8 mouse cellular contexts compared by ENCODE assay signal in the genomic region with DNA sequence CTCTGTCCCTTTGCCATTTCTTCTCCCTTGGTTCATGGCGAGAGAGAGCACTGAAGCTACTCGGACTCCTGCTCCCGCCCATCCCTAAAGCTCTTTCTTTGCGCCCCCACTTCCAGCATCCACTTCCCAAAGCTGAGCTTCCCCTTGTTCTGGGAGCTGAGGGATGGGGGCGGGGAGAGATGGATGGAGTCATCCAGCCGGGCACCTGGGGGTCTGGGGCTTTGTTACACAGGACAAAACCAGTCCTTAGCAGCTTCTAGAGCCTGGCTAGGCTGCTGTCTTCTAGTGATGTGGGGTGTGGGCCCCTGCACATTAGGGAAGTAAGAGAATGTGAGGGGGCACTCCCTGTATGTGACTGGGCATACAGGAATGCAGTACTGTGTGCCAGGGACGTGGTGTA. TPM values are rescaled to one million over a fixed set of nuclear protein-coding genes. Genes with fewer than 3 reads are reported as not detected.
DNase-seq lines count a peak whose midpoint lies in the region; ATAC-seq lines count a peak whose summit lies in the region.

No protein-coding gene starts in this region.

- peak overlapping the region; percentile 36 for H3K4me3 ChIP-seq in embryonic facial prominence, embryonic 11.5 days (ENCODE audit: low read depth, low read length)
- H3K4me3 ChIP-seq in hindbrain, embryonic 16.5 days (ENCODE audit: low read length) = peak overlapping the region; percentile 49
- H3K4me3 ChIP-seq in midbrain, embryonic 14.5 days (replicated peaks; ENCODE audit: low read depth, low read length) = peak overlapping the region; percentile 46

- 22% methylated on average over 7 of the region's 7 CpGs for WGBS in embryonic facial prominence, embryonic 11.5 days
- 17% methylated on average over 7 of the region's 7 CpGs for WGBS in hindbrain, embryonic 16.5 days
- WGBS in midbrain, embryonic 14.5 days = 24% methylated on average over 7 of the region's 7 CpGs

- no peaks in the 10 kb centered on the region for H3K9me3 ChIP-seq in embryonic facial prominence, embryonic 11.5 days (replicated peaks; ENCODE audit: control insufficient read depth, low read length)
- H3K9me3 ChIP-seq in hindbrain, embryonic 16.5 days (ENCODE audit: control insufficient read depth, low read length) = no peaks in the 10 kb centered on the region
- no peaks in the 10 kb centered on the region for H3K9me3 ChIP-seq in midbrain, embryonic 14.5 days (ENCODE audit: control insufficient read depth, low read length)

- peak overlapping the region; percentile 54 for H3K4me2 ChIP-seq in embryonic facial prominence, embryonic 11.5 days (ENCODE audit: low read depth, low read length)
- H3K4me2 ChIP-seq in hindbrain, embryonic 16.5 days (ENCODE audit: low read length) = peak overlapping the region; percentile 55
- peak overlapping the region; percentile 55 for H3K4me2 ChIP-seq in midbrain, embryonic 14.5 days (ENCODE audit: low read length)

- no peaks in the 10 kb centered on the region for H3K36me3 ChIP-seq in embryonic facial prominence, embryonic 11.5 days (replicated peaks; ENCODE audit: control insufficient read depth, insufficient read depth, low read depth, low read length)
- no peaks in the 10 kb centered on the region for H3K36me3 ChIP-seq in hindbrain, embryonic 16.5 days (ENCODE audit: control insufficient read depth, insufficient read depth, low read length)
- H3K36me3 ChIP-seq in midbrain, embryonic 14.5 days (ENCODE audit: control insufficient read depth, insufficient read depth, low read length) = no peaks in the 10 kb centered on the region

- peak overlapping the region; percentile 64 for H3K9ac ChIP-seq in embryonic facial prominence, embryonic 11.5 days (replicated peaks; ENCODE audit: low read length)
- peak overlapping the region; percentile 60 for H3K9ac ChIP-seq in hindbrain, embryonic 16.5 days (ENCODE audit: low read depth, low read length)
- peak overlapping the region; percentile 72 for H3K9ac ChIP-seq in midbrain, embryonic 14.5 days (replicated peaks; ENCODE audit: low read length)

- peak; percentile 72 for ATAC-seq in embryonic facial prominence, embryonic 11.5 days (replicated peaks; ENCODE audit: insufficient number of reproducible peaks, low FRiP score, low TSS enrichment, low read depth)
- ATAC-seq in hindbrain, embryonic 16.5 days = peak; percentile 82
- peak; percentile 78 for ATAC-seq in midbrain, embryonic 14.5 days (ENCODE audit: low FRiP score, low TSS enrichment)
- ATAC-seq in megakaryocyte progenitor cell, adult 5-6 weeks (replicated peaks; ENCODE audit: poor library complexity) = no peak

- H3K27me3 ChIP-seq in embryonic facial prominence, embryonic 11.5 days (ENCODE audit: control insufficient read depth, insufficient read depth, low read length) = no peaks in the 10 kb centered on the region; the same call in 1 of the 2 replicates
- no peaks in the 10 kb centered on the region for H3K27me3 ChIP-seq in hindbrain, embryonic 16.5 days (replicated peaks; ENCODE audit: control insufficient read depth, insufficient read depth, low read length)
- H3K27me3 ChIP-seq in midbrain, embryonic 14.5 days (ENCODE audit: control insufficient read depth, insufficient read depth, low read length) = no peaks in the 10 kb centered on the region

- no peak overlapping the region for H3K27ac ChIP-seq in embryonic facial prominence, embryonic 11.5 days (replicated peaks; ENCODE audit: low read depth, low read length)
- peak overlapping the region; percentile 88 for H3K27ac ChIP-seq in hindbrain, embryonic 16.5 days (ENCODE audit: low read depth, low read length)
- H3K27ac ChIP-seq in midbrain, embryonic 14.5 days (replicated peaks; ENCODE audit: low read depth, low read length) = peak overlapping the region; percentile 95

- H3K4me1 ChIP-seq in embryonic facial prominence, embryonic 11.5 days (ENCODE audit: control insufficient read depth, insufficient read depth, low read length) = no peaks in the 10 kb centered on the region
- no peaks in the 10 kb centered on the region for H3K4me1 ChIP-seq in hindbrain, embryonic 16.5 days (ENCODE audit: control insufficient read depth, insufficient read depth, low read depth, low read length)
- H3K4me1 ChIP-seq in midbrain, embryonic 14.5 days (ENCODE audit: control insufficient read depth, insufficient read depth, low read length) = no peaks in the 10 kb centered on the region

- DNase-seq in layer of hippocampus, adult 11-12 months (ENCODE audit: low spot score) = peak; percentile 11
- no peak for DNase-seq in layer of hippocampus, adult 9-10 months (ENCODE audit: low spot score)
- peak; percentile 21 for DNase-seq in embryonic facial prominence, embryonic 11.5 days (ENCODE audit: low spot score)
- DNase-seq in midbrain, embryonic 14.5 days = peak; percentile 64
- DNase-seq in ovary, postnatal 10 days (ENCODE audit: low spot score) = no peak
- no peak for DNase-seq in urinary bladder, postnatal 10 days (ENCODE audit: low spot score)

RNA-seq across cellular contexts. Expression of a gene that starts 0.5 kb away (rescaled TPM):
- 27.4 and 33.3 TPM in 2 replicates for polyA plus RNA-seq in embryonic facial prominence, embryonic 11.5 days (2014; fragmentation: Nextera tagmentation; extraction: Ambion mirVana)
- 239 and 252 TPM in 2 replicates for polyA plus RNA-seq in hindbrain, embryonic 16.5 days (2015; fragmentation: Nextera tagmentation; extraction: Ambion mirVana)
- polyA plus RNA-seq in midbrain, embryonic 14.5 days (2014; fragmentation: Nextera tagmentation; extraction: Ambion mirVana) = 211 and 249 TPM in 2 replicates
- not detected in 2 replicates for total RNA-seq in megakaryocyte progenitor cell, adult 5-6 weeks (2015)
- not detected in 2 replicates for total RNA-seq in megakaryocyte progenitor cell, adult 5-6 weeks (2017)

Comparison
In these comparisons a context has a peak if more than half of its experiments do, and no peak if none do; other contexts are left out.
1. DNase-seq: peak in layer of hippocampus, adult 11-12 months (single experiment), embryonic facial prominence, embryonic 11.5 days (single experiment) and midbrain, embryonic 14.5 days (single experiment); none in layer of hippocampus, adult 9-10 months (single experiment), ovary, postnatal 10 days (single experiment) and urinary bladder, postnatal 10 days (single experiment).
2. Peak in every context shown above with its lines, with median percentiles within 50 percentile points of each other: H3K4me2 ChIP-seq, H3K4me3 ChIP-seq and H3K9ac ChIP-seq.